Mouse (Mus musculus): ENCODE results near the gene Gpr153.
A peak's percentile ranks its signal among the peaks of the same experiment; 100 is the strongest.

Gene Gpr153

DNA sequence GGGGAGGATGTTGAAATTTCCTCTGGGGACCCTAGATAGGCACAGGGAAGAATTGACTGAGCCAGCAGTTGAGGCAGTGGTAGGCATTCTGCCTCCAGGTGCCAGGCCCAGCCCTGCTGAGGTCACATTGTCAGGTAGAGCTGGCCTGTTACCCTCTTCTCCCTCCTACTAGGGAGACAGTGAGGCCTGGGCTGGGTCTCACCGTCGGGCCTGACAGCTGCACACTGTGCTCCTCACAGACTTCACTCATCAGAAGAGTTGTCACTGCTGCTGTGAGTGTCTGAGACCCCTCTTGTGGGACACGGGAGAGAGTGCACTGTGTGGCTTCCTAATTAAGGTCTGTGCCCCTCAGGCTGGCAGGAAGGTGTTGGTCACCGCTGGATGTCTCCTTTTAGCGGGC is 8.2 kb upstream of the Gpr153 start:
- no peak for DNase-seq

- DNase-seq, result no peak
These were observed 7.7 kb upstream of the Gpr153 start for GRCm38 (mm10) chr4:152266236-152266895.

DNA sequence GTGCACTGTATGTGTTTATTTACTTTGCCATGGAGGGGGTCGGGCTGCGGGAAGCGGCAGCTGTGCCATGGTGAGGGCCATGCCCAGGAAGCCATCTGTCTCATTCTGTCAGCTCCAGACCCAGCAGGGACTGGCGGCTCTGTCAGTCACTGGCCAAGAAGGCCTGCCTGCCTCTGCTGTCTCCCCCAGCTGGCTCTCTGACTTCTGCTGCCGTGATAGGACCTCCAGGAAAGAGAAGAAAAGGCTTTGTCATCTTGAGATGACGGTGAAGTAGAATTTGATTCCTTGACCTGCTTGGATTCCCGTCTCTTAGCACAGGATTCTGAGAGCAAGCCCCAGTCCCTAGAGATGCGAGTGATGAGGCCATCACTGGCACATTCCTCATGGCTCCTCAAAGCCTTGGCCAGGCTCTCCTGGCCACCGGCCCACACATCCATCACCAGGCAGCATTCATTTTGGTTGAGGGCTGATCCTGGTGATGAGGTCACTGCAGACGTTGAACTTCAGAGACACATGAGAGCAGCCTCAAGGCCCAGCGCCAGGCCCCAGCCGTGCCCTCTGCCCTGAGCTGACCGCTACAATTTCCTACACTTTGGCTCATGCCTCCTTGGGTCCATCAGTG is 6.2 kb upstream of the Gpr153 start:
- DNase-seq, result no peak

- DNase-seq, result no peak
These were observed 4.1 kb upstream of the Gpr153 start for GRCm38 (mm10) chr4:152269967-152270366.

- no peak for DNase-seq
These were observed 3.4 kb upstream of the Gpr153 start for GRCm38 (mm10) chr4:152270599-152270998.

DNA sequence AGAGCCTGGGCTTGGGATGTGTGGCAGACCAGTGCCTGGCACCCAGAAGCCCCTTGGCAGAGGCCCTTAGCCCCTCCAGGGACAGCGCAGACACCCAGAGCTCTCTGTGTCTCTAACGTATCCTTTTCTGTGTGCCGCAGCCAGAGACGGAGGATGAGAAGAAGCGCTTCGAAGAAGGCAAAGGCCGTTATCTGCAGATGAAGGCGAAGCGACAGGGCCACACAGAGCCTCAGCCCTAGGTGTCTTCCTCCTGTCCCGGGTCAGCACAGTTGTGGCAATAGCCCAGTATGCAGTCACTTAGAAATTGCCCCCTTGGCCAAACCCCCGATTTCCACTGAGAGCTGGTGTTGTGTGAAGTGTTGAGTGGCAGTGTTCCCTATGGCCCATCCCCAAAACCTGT is 2.7 kb upstream of the Gpr153 start:
- no peak for DNase-seq

DNA sequence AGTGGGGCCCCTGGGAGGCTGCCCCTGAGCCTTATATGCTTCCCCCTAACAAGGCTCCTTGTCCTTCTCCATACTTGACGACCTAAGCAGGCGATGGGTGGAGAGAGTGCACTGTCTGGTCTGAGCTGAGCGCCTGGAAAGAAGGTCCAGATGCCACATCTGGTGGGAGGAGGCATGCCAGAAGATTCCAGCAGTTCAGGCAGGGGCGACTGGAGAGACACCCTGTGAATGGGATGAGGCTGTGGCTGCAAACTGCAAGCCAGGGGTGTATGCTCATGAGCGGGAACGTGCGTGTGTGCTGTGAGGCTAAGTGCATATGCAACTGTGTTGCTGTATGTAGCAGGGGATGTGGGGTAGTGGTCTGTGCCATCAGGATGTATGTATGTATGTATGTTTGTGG is 2.0 kb upstream of the Gpr153 start:
- no peak for DNase-seq

- no peak for DNase-seq
These were observed 1.5 kb upstream of the Gpr153 start for GRCm38 (mm10) chr4:152272449-152273049.

DNA sequence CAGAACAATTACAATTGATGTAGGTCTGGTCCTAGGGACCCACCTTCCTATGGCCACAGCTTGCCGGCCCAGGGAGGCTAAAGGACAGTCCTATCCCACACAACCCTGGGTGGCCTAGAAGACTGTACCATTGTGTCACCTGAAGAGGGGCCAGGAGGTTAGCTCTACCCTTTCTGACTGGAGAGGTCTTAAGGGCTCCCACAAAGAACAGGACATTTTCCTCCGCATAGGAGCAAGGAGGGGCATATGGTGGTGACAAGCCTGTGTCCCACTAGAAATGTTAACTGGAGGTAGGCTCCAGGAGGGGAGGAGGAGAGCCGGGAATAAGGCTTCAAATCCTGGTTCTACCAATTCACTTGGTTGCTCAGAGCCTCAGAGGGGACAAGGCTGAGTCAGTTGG is 841 bp upstream of the Gpr153 start:
- no peak for DNase-seq

- no peak for DNase-seq
These were observed 674 bp downstream of the Gpr153 start for GRCm38 (mm10) chr4:152274681-152275131.

DNA sequence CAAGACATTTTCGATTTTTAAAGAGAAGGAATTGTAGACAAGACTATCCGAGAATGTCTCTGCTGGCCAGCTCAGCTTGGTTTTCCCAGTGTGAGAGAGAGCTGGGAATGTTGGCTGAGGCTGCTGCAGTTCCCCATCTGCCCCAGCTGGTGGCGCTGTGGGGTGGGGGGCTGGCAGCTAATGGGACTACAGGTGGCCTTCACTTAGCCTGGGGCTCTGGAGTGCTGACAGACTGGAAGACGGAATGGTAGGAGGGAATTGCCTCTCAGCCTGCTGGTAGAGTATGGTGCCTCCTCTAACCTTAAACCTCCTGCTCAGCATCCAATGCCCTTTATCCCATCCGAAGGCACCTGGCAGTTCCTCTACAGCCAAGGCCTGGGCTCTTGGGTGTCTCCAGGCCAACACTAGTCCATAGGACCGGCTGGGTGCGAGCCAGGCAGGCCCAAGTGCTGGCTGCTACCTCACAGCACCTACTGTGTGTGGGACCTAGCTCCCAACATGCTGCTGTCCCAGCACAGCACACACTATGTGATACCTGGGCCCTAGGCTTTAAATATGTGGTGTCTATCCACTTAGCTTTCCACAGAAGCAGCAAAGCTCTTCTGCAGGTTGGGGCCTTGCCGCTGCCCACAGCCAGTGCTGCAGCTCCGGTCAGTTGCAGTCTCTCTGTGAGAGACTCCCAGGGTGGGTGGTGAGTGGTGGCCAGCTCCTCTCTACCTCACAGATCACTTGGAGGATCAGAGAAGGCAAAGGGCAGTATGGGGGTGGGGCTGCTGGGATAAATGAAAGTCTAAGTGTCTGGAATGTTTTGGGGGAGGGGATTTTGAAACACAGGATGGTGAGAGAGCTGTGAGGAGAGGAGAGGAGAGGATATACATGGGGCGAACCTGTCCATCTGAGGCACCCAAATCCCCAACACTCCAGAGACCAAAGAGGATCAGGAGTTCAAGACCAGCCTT is 2.6 kb downstream of the Gpr153 start:
- DNase-seq, result no peak

- DNase-seq, result no peak
These were observed 3.9 kb downstream of the Gpr153 start for GRCm38 (mm10) chr4:152277916-152278315.

DNA sequence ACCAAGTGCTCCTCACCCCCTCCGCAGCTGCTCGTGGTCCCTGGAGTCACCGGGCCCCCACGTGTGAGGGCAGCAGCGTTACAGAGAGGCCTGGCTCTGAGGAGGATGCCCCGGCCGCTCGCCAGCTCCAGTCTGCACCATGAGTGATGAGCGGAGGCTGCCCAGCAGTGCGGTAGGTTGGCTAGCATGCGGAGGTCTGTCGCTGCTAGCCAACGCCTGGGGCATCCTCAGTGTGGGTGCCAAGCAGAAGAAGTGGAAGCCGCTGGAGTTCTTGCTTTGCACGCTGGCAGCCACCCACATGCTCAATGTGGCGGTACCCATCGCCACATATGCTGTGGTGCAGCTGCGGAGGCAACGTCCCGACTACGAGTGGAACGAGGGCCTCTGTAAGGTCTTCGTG is 5.0 kb downstream of the Gpr153 start:
- DNase-seq, result no peak

GRCm38 (mm10) chr4:152281601-152282000 is 7.6 kb downstream of the Gpr153 start:
- DNase-seq, result no peak

DNA sequence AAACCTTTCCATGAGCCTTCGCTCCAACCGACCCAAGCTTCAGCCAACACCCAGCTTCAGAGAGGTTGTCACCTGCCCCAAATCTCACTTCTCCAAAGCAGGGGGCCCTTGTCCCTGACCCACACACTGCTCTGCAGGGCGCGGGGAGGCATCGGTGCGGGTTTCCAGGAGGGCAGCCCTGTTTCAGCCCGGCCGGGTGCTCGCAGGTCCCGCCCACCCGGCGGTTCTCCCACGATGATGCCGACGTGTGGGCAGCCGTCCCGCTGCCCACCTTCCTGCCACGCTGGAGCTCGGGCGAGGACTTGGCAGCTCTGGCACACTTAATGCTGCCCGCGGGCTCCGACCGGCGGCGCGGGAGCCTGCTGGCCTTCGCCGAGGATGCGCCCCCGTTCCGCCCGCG is 8.7 kb downstream of the Gpr153 start:
- no peak for DNase-seq

DNA sequence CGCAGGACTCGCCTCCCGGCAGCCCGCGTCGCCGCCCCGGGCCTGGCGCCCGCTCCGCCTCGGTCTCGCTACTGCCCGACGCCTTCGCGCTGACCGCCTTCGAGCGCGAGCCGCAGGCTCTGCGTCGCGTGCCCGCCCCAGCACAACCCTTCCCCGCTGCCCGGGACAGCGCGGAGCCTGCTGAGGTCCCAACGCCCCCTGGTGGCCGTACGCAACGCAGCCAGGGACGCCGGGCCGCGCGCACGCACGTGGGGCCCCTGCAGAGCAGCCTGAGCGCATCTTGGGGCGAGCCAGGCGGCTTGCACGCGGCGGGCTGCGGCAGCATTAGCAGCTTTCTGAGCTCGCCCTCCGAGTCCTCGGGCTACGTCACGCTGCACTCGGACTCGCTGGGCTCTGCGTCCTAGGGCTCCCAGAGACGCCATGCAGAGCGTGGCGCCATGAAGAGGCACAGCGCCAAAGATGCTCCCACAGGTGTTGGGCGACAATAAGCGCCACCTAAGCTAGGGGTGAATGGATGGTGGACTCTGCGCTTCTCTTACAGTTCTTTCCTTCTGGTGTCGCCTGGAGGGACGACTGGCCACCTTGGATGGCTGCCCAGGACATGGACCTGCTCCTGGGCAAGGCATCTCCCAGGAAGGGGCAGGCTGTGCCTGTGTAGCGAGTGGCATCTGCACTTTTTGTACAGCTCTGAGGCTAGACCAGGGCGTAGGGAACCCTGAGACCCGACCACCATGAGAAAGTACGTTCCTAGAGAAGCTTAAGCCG is 9.3 kb downstream of the Gpr153 start:
- peak; percentile 93 for DNase-seq

DNA sequence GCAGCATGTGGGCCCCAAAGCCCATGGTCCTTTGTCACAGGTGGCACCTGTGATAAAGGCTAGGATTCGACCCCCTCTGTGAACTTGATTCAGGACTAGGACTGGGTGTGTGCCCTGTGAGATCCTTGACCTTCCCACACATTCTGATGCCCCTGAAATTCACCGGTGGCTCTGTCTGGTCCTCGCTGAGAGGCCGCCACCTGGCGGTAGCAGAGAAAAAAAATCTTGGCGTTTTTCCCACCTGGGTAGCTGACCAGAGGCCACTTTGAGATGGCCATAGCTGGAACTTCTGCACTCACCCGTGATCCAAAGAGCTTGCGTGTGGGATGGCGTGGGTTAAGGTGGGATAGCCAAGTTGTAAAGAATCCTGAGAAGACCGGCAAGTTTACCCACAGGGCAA is 11.5 kb downstream of the Gpr153 start:
- DNase-seq, result peak; percentile 70

GRCm38 (mm10) chr4:152286183-152286582 is 12.2 kb downstream of the Gpr153 start:
- DNase-seq, result no peak

GRCm38 (mm10) chr4:152286887-152287286 is 12.9 kb downstream of the Gpr153 start:
- DNase-seq, result peak; percentile 88

- no peak for DNase-seq
These were observed 13.5 kb downstream of the Gpr153 start for GRCm38 (mm10) chr4:152287317-152288120.

DNA sequence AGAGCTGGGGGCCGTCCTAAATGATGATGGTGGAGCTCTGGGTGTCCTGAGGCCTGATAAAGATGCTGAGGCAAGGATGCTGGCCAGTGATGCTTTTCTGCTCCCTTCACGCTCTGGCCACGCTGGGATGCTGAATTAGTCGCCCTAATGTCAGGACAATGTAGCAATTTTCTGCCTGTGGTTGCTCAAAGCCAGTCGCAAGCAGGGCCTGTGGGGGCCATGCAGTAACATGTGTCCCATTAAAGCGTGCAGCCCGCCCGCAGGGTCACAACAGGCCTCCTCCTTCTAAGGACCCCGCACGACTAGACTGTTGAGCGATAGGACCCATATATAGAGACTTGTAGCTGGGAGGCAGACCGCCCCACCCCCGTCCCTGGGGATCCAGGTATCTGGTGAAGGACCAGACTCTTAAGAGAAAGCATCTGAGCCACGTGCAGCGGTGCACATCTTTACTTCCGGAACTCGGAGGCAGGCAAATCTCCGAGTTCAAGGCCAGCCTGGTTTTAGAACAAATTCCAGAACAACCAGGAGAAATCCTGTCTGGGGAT is 14.4 kb downstream of the Gpr153 start:
- DNase-seq, result no peak

Data from thymus, postnatal 4 days (tissue).